Mouse (Mus musculus) C2C12 (cell line): Measurements from ENCODE around the gene Dgka.

Experiments used
- CEBPB ChIP-seq: IDR thresholded peaks from one replicate; pipeline ENCODE4 v1.6.1; 2011; ENCODE audit warnings: low read depth, mild to moderate bottlenecking, control low read depth, moderate library complexity
- CTCF ChIP-seq: IDR thresholded peaks from one replicate; pipeline ENCODE4 v1.5.1; 2011; ENCODE audit not compliant: control insufficient read depth, insufficient read depth, insufficient read length
- FOSL1 ChIP-seq: IDR thresholded peaks from one replicate; pipeline ENCODE4 v1.8.0; 2011; ENCODE audit warnings: mild to moderate bottlenecking, low read length; ENCODE audit not compliant: poor library complexity, insufficient read depth, severe bottlenecking
- MAX ChIP-seq: IDR thresholded peaks from one replicate; pipeline ENCODE4 v1.6.1; 2011; ENCODE audit warnings: mild to moderate bottlenecking, control low read depth
- MYOD1 ChIP-seq: IDR thresholded peaks from one replicate; pipeline ENCODE4 v1.6.1; 2011; ENCODE audit warnings: low read depth; ENCODE audit not compliant: control insufficient read depth, insufficient read length
- MYOG ChIP-seq: IDR thresholded peaks from one replicate; pipeline ENCODE4 v1.6.1; 2011; ENCODE audit not compliant: control insufficient read depth, insufficient read length; ENCODE audit errors: extremely low read depth
- USF1 ChIP-seq: IDR thresholded peaks from one replicate; pipeline ENCODE4 v1.6.1; 2011; ENCODE audit warnings: low read depth, mild to moderate bottlenecking, control low read depth, moderate library complexity

GRCm38 (mm10) chr10:128794391-128794790 is 49.7 kb upstream of the Dgka start:
- TF ChIP-seq USF1 (no peak), CTCF (no peak), MAX (no peak), CEBPB (no peak), MYOD1 (no peak), MYOG (no peak), FOSL1 (no peak)
